ENCODE assay signal across 24 mouse cellular contexts in genomic region chr10:75332268-75332667, GRCm38 (mm10).
"Had no signal": no experiment of that assay in that cellular context is flagged by ENCODE, and none has a peak within 500 bp of the region (broad histone marks: within the 10 kb centered on the region; RNA-seq: fewer than 3 reads in every experiment).

No protein-coding gene starts in this region.

- H3K4me3 ChIP-seq: gastrocnemius, adult 2 months; heart, embryonic 10.5 days; heart, embryonic 12.5 days; hindbrain, embryonic 10.5 days; hindbrain, embryonic 12.5 days; intestine, embryonic 15.5 days; layer of hippocampus, adult 2 months; left cerebral cortex, adult 2 months; limb, embryonic 10.5 days; limb, embryonic 12.5 days had no signal

- H3K27ac ChIP-seq: gastrocnemius, adult 2 months; heart, embryonic 10.5 days; hindbrain, embryonic 10.5 days; hindbrain, embryonic 12.5 days; hindbrain, embryonic 14.5 days; intestine, embryonic 15.5 days; layer of hippocampus, adult 2 months; left cerebral cortex, adult 2 months; limb, embryonic 10.5 days; limb, embryonic 12.5 days had no signal

- H3K4me2 ChIP-seq: heart, embryonic 12.5 days; hindbrain, embryonic 12.5 days; hindbrain, embryonic 14.5 days; intestine, embryonic 15.5 days; limb, embryonic 12.5 days had no signal

- DNase-seq: gastrocnemius, adult 2 months; gastrocnemius, postnatal 10 days; gastrocnemius, postnatal 25 days; heart, adult 18-20 months; heart, postnatal 10 days; heart, postnatal 4 days; kidney, adult 18-20 months; kidney, adult 8-10 months; kidney, postnatal 10 days; kidney, postnatal 4 days; liver had no signal

- ATAC-seq: hindbrain, embryonic 16.5 days; inflammation-experienced regulatory T-cells, adult 6 months; intestine, embryonic 15.5 days; intestine, postnatal 0 days had no signal

- H3K9ac ChIP-seq: heart, embryonic 12.5 days; hindbrain, embryonic 12.5 days; hindbrain, embryonic 14.5 days; intestine, embryonic 15.5 days; limb, embryonic 12.5 days had no signal

- H3K27me3 ChIP-seq: heart, embryonic 12.5 days; hindbrain, embryonic 12.5 days; intestine, embryonic 15.5 days; limb, embryonic 12.5 days had no signal

- H3K9me3 ChIP-seq: heart, embryonic 10.5 days; heart, embryonic 12.5 days; hindbrain, embryonic 10.5 days; hindbrain, embryonic 12.5 days; intestine, embryonic 15.5 days; limb, embryonic 10.5 days; limb, embryonic 12.5 days had no signal

- H3K4me1 ChIP-seq: hindbrain, embryonic 12.5 days; intestine, embryonic 15.5 days; limb, embryonic 10.5 days; limb, embryonic 12.5 days had no signal

- H3K36me3 ChIP-seq: heart, embryonic 12.5 days; hindbrain, embryonic 10.5 days; hindbrain, embryonic 12.5 days; intestine, embryonic 15.5 days; limb, embryonic 10.5 days; limb, embryonic 12.5 days had no signal
